Mouse (Mus musculus): ENCODE data around the gene Cald1. TPM values are rescaled to one million over a fixed set of nuclear protein-coding genes. Genes with fewer than 3 reads are reported as not detected.

Cald1 gene
- polyA plus RNA-seq, 1 experiment from 2014 or later: 132 TPM

GRCm38 (mm10) chr6:34694096-34694495, 95.8 kb downstream of the Cald1 start:
- H3K4me2 ChIP-seq (ENCODE audit: low read depth, low read length, severe bottlenecking): no peak overlapping the region
- no peak overlapping the region for H3K4me3 ChIP-seq (ENCODE audit: low read depth, low read length)
- no peak overlapping the region for H3K9ac ChIP-seq (ENCODE audit: low read length)
- DNase-seq (ENCODE audit: low spot score) (no peak), ATAC-seq (replicated peaks; ENCODE audit: low FRiP score) (no peak)
- no peaks in the 10 kb centered on the region for H3K36me3 ChIP-seq (ENCODE audit: control insufficient read depth, insufficient read depth, low read length)
- WGBS: 91% methylated on average over 4 of the region's 4 CpGs
- no peak overlapping the region for H3K27ac ChIP-seq (ENCODE audit: low read depth, low read length)
- no peaks in the 10 kb centered on the region for H3K4me1 ChIP-seq (replicated peaks; ENCODE audit: control insufficient read depth, insufficient read depth, low read length)
- no peaks in the 10 kb centered on the region for H3K27me3 ChIP-seq (ENCODE audit: control insufficient read depth, insufficient read depth, low read length)
- no peaks in the 10 kb centered on the region for H3K9me3 ChIP-seq (ENCODE audit: control insufficient read depth, low read length)

GRCm38 (mm10) chr6:34703421-34704120, 105.3 kb downstream of the Cald1 start:
- H3K36me3 ChIP-seq (ENCODE audit: control insufficient read depth, insufficient read depth, low read length): no peaks in the 10 kb centered on the region
- DNase-seq (ENCODE audit: low spot score) (no peak), ATAC-seq (replicated peaks; ENCODE audit: low FRiP score) (no peak)
- peaks cover 4% of the 10 kb centered on the region; the same call in 1 of the 2 replicates for H3K9me3 ChIP-seq (ENCODE audit: control insufficient read depth, low read length)
- H3K4me1 ChIP-seq (replicated peaks; ENCODE audit: control insufficient read depth, insufficient read depth, low read length): no peaks in the 10 kb centered on the region
- no peak overlapping the region for H3K4me2 ChIP-seq (ENCODE audit: low read depth, low read length, severe bottlenecking)
- no peak overlapping the region for H3K4me3 ChIP-seq (ENCODE audit: low read depth, low read length)
- H3K27ac ChIP-seq (ENCODE audit: low read depth, low read length): no peak overlapping the region
- 82% methylated on average over 1 of the region's 1 CpGs for WGBS
- no peaks in the 10 kb centered on the region for H3K27me3 ChIP-seq (ENCODE audit: control insufficient read depth, insufficient read depth, low read length)
- H3K9ac ChIP-seq (ENCODE audit: low read length): no peak overlapping the region

GRCm38 (mm10) chr6:34707521-34707920, 109.2 kb downstream of the Cald1 start:
- H3K4me2 ChIP-seq (ENCODE audit: low read depth, low read length, severe bottlenecking): no peak overlapping the region
- no peak overlapping the region for H3K4me3 ChIP-seq (ENCODE audit: low read depth, low read length)
- peaks cover 4% of the 10 kb centered on the region; the same call in 1 of the 2 replicates for H3K9me3 ChIP-seq (ENCODE audit: control insufficient read depth, low read length)
- 44% methylated on average over 2 of the region's 2 CpGs for WGBS
- no peak overlapping the region for H3K9ac ChIP-seq (ENCODE audit: low read length)
- no peaks in the 10 kb centered on the region; the same call in 1 of the 2 replicates for H3K4me1 ChIP-seq (replicated peaks; ENCODE audit: control insufficient read depth, insufficient read depth, low read length)
- H3K36me3 ChIP-seq (ENCODE audit: control insufficient read depth, insufficient read depth, low read length): no peaks in the 10 kb centered on the region
- no peak for DNase-seq (ENCODE audit: low spot score)
- no peaks in the 10 kb centered on the region for H3K27me3 ChIP-seq (ENCODE audit: control insufficient read depth, insufficient read depth, low read length)
- H3K27ac ChIP-seq (ENCODE audit: low read depth, low read length): no peak overlapping the region
- ATAC-seq (replicated peaks; ENCODE audit: low FRiP score): no peak

GRCm38 (mm10) chr6:34708650-34709265, 110.5 kb downstream of the Cald1 start:
- DNase-seq (ENCODE audit: low spot score) (peak; percentile 69), ATAC-seq (replicated peaks; ENCODE audit: low FRiP score) (peak; percentile 73)
- WGBS: 17% methylated on average over 13 of the region's 13 CpGs
- Histone ChIP-seq H3K9ac (ENCODE audit: low read length) (peak overlapping the region; percentile 90; the same call in 1 of the 2 replicates), H3K36me3 (ENCODE audit: control insufficient read depth, insufficient read depth, low read length) (no peaks in the 10 kb centered on the region), H3K9me3 (ENCODE audit: control insufficient read depth, low read length) (peaks cover 4% of the 10 kb centered on the region; the same call in 1 of the 2 replicates), H3K4me3 (ENCODE audit: low read depth, low read length) (peak overlapping the region; percentile 49), H3K27me3 (ENCODE audit: control insufficient read depth, insufficient read depth, low read length) (no peaks in the 10 kb centered on the region), H3K27ac (ENCODE audit: low read depth, low read length) (no peak overlapping the region), H3K4me2 (ENCODE audit: low read depth, low read length, severe bottlenecking) (peak overlapping the region; percentile 76), H3K4me1 (replicated peaks; ENCODE audit: control insufficient read depth, insufficient read depth, low read length) (no peaks in the 10 kb centered on the region; the same call in 1 of the 2 replicates)

- peak overlapping the region; percentile 76 for H3K4me2 ChIP-seq (ENCODE audit: low read depth, low read length, severe bottlenecking)
- peak; percentile 90 for ATAC-seq (replicated peaks; ENCODE audit: low FRiP score)
- DNase-seq (ENCODE audit: low spot score): peak; percentile 75
- peak overlapping the region; percentile 66 for H3K27ac ChIP-seq (ENCODE audit: low read depth, low read length)
- H3K9ac ChIP-seq (ENCODE audit: low read length): peak overlapping the region; percentile 90
- no peaks in the 10 kb centered on the region for H3K36me3 ChIP-seq (ENCODE audit: control insufficient read depth, insufficient read depth, low read length)
- peaks cover under 1% of the 10 kb centered on the region; the same call in 1 of the 2 replicates for H3K9me3 ChIP-seq (ENCODE audit: control insufficient read depth, low read length)
- H3K4me3 ChIP-seq (ENCODE audit: low read depth, low read length): peak overlapping the region; percentile 49
- WGBS: 0% methylated on average over 11 of the region's 11 CpGs
- H3K4me1 ChIP-seq (replicated peaks; ENCODE audit: control insufficient read depth, insufficient read depth, low read length): no peaks in the 10 kb centered on the region; the same call in 1 of the 2 replicates
- no peaks in the 10 kb centered on the region for H3K27me3 ChIP-seq (ENCODE audit: control insufficient read depth, insufficient read depth, low read length)
These were observed 111.0 kb downstream of the Cald1 start for GRCm38 (mm10) chr6:34709289-34709688.

- DNase-seq (ENCODE audit: low spot score): no peak
- no peaks in the 10 kb centered on the region; the same call in 1 of the 2 replicates for H3K4me1 ChIP-seq (replicated peaks; ENCODE audit: control insufficient read depth, insufficient read depth, low read length)
These were observed 111.8 kb downstream of the Cald1 start for GRCm38 (mm10) chr6:34709946-34710682.

GRCm38 (mm10) chr6:34710848-34711247, 112.5 kb downstream of the Cald1 start:
- H3K36me3 ChIP-seq (ENCODE audit: control insufficient read depth, insufficient read depth, low read length): no peaks in the 10 kb centered on the region
- H3K4me2 ChIP-seq (ENCODE audit: low read depth, low read length, severe bottlenecking): peak overlapping the region; percentile 76; the same call in 1 of the 2 replicates
- no peak overlapping the region; the same call in 1 of the 2 replicates for H3K4me3 ChIP-seq (ENCODE audit: low read depth, low read length)
- ATAC-seq (replicated peaks; ENCODE audit: low FRiP score) (no peak), DNase-seq (ENCODE audit: low spot score) (no peak)
- no peak overlapping the region for H3K27ac ChIP-seq (ENCODE audit: low read depth, low read length)
- H3K27me3 ChIP-seq (ENCODE audit: control insufficient read depth, insufficient read depth, low read length): no peaks in the 10 kb centered on the region
- 55% methylated on average over 5 of the region's 5 CpGs for WGBS
- H3K9me3 ChIP-seq (ENCODE audit: control insufficient read depth, low read length): no peaks in the 10 kb centered on the region
- no peaks in the 10 kb centered on the region; the same call in 1 of the 2 replicates for H3K4me1 ChIP-seq (replicated peaks; ENCODE audit: control insufficient read depth, insufficient read depth, low read length)
- no peak overlapping the region for H3K9ac ChIP-seq (ENCODE audit: low read length)

More at GRCm38 (mm10) chr6:34709946-34710682, 111.8 kb downstream of the Cald1 start:
- H3K36me3 ChIP-seq (ENCODE audit: control insufficient read depth, insufficient read depth, low read length): no peaks in the 10 kb centered on the region
- WGBS: 7% methylated on average over 14 of the region's 14 CpGs
- peak overlapping the region; percentile 90 for H3K9ac ChIP-seq (ENCODE audit: low read length)
- no peak; the same call in 1 of the 2 replicates for ATAC-seq (replicated peaks; ENCODE audit: low FRiP score)
- H3K27ac ChIP-seq (ENCODE audit: low read depth, low read length): peak overlapping the region; percentile 66
- H3K9me3 ChIP-seq (ENCODE audit: control insufficient read depth, low read length): no peaks in the 10 kb centered on the region
- H3K4me3 ChIP-seq (ENCODE audit: low read depth, low read length): peak overlapping the region; percentile 49
- H3K4me2 ChIP-seq (ENCODE audit: low read depth, low read length, severe bottlenecking): peak overlapping the region; percentile 76
- H3K27me3 ChIP-seq (ENCODE audit: control insufficient read depth, insufficient read depth, low read length): no peaks in the 10 kb centered on the region

- no peak overlapping the region for H3K4me3 ChIP-seq (ENCODE audit: low read depth, low read length)
- DNase-seq (ENCODE audit: low spot score): no peak
These were observed 113.3 kb downstream of the Cald1 start for GRCm38 (mm10) chr6:34711620-34712019.

More at GRCm38 (mm10) chr6:34711620-34712019, 113.3 kb downstream of the Cald1 start:
- ATAC-seq (replicated peaks; ENCODE audit: low FRiP score): no peak
- Histone ChIP-seq H3K9me3 (ENCODE audit: control insufficient read depth, low read length) (no peaks in the 10 kb centered on the region), H3K4me1 (replicated peaks; ENCODE audit: control insufficient read depth, insufficient read depth, low read length) (no peaks in the 10 kb centered on the region; the same call in 1 of the 2 replicates), H3K36me3 (ENCODE audit: control insufficient read depth, insufficient read depth, low read length) (no peaks in the 10 kb centered on the region), H3K27ac (ENCODE audit: low read depth, low read length) (no peak overlapping the region), H3K9ac (ENCODE audit: low read length) (no peak overlapping the region), H3K27me3 (ENCODE audit: control insufficient read depth, insufficient read depth, low read length) (no peaks in the 10 kb centered on the region), H3K4me2 (ENCODE audit: low read depth, low read length, severe bottlenecking) (no peak overlapping the region)
- WGBS: 76% methylated on average over 10 of the region's 10 CpGs
